In the genomic region with DNA sequence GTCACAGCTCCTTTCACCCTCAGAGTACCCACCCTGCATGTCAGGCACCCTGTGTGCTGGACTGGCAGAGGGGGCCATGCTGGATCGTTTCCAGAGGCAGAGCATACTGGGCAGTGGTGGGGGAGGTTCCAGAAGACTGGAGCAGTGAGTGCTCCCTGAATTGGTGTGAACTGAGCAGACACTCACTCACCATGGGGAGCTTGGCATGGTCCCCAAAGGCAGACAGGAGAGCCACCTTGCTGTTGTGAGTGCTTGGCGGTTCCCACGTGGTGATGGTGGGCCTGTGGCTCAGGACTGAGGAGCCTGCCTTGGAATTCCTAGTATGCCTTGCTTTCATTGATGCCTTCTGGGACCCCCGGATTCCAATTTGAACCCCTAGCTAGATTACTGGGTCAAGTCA, we compare ENCODE assay signal across 12 mouse cellular contexts.
"Had no signal": no experiment of that assay in that cellular context is flagged by ENCODE, and none has a peak within 500 bp of the region (broad histone marks: within the 10 kb centered on the region; RNA-seq: fewer than 3 reads in every experiment).

No protein-coding gene starts in this region.

- H3K9ac ChIP-seq: limb, embryonic 15.5 days; liver, embryonic 12.5 days; lung, embryonic 14.5 days; midbrain, embryonic 12.5 days; neural tube, embryonic 13.5 days; stomach, embryonic 15.5 days had no signal

- H3K4me3 ChIP-seq: layer of hippocampus, adult 2 months; limb, embryonic 15.5 days; liver, embryonic 12.5 days; midbrain, embryonic 12.5 days; neural tube, embryonic 13.5 days; stomach, embryonic 15.5 days had no signal

- H3K4me1 ChIP-seq: liver, embryonic 12.5 days; midbrain, embryonic 12.5 days had no signal

- H3K27ac ChIP-seq: kidney, postnatal 0 days; layer of hippocampus, adult 2 months; liver, embryonic 12.5 days; midbrain, embryonic 12.5 days; neural tube, embryonic 13.5 days; stomach, embryonic 15.5 days had no signal

- DNase-seq: lung, embryonic 14.5 days; lung, postnatal 14 days; right cerebral cortex, postnatal 14 days; thymus, postnatal 36 days had no signal

- H3K36me3 ChIP-seq: limb, embryonic 15.5 days; liver, embryonic 12.5 days; midbrain, embryonic 12.5 days; neural tube, embryonic 13.5 days; stomach, embryonic 15.5 days had no signal

- H3K4me2 ChIP-seq: liver, embryonic 12.5 days; lung, embryonic 14.5 days; midbrain, embryonic 12.5 days; neural tube, embryonic 13.5 days; stomach, embryonic 15.5 days had no signal

- H3K9me3 ChIP-seq: limb, embryonic 15.5 days; liver, embryonic 12.5 days; midbrain, embryonic 12.5 days; neural tube, embryonic 13.5 days; stomach, embryonic 15.5 days had no signal

- H3K27me3 ChIP-seq: midbrain, embryonic 12.5 days; neural tube, embryonic 13.5 days; stomach, embryonic 15.5 days had no signal

- ATAC-seq: liver, embryonic 12.5 days; midbrain, embryonic 16.5 days had no signal
